Mouse (Mus musculus) hindbrain, postnatal 0 days (tissue): ENCODE results near the gene Ebf3. TPM values are rescaled to one million over a fixed set of nuclear protein-coding genes. Genes with fewer than 3 reads are reported as not detected.

Source experiments
- ATAC-seq: fragments of 200-750 bp; cut with Nextera tagmentation; 2 replicates; pipeline ENCODE4 v1.8.0; 2017; ENCODE audit warnings: mild to moderate bottlenecking, moderate TSS enrichment, moderate library complexity
- DNase-seq: peaks from one replicate; pipeline ENCODE4 v3.0.0-alpha.2; 2015; ENCODE audit warnings: low spot score
- H3K27ac ChIP-seq: fragments of 300-500 bp; sonication (generic); 2 replicates; pipeline ENCODE4 v1.5.1; 2014; ENCODE audit warnings: mild to moderate bottlenecking
- H3K27me3 ChIP-seq: fragments of 300-500 bp; sonication (generic); 2 replicates; pipeline ENCODE4 v1.6.1; 2014; ENCODE audit warnings: low read length, mixed read lengths; ENCODE audit not compliant: insufficient read depth
- H3K36me3 ChIP-seq: fragments of 300-500 bp; sonication (generic); 2 replicates; pipeline ENCODE4 v1.6.1; 2014; ENCODE audit warnings: low read length, mixed read lengths; ENCODE audit not compliant: insufficient read depth
- H3K4me1 ChIP-seq: fragments of 300-500 bp; sonication (generic); 2 replicates; pipeline ENCODE4 v1.6.1; 2014; ENCODE audit warnings: antibody characterized with exemption, low read length, mixed read lengths; ENCODE audit not compliant: insufficient read depth
- H3K4me2 ChIP-seq: fragments of 300-500 bp; sonication (generic); 2 replicates; pipeline ENCODE4 v1.6.1; 2014; ENCODE audit warnings: low read depth, mild to moderate bottlenecking, low read length, moderate library complexity, mixed read lengths
- H3K4me3 ChIP-seq: fragments of 300-500 bp; sonication (generic); 2 replicates; pipeline ENCODE4 v1.5.1; 2014; ENCODE audit warnings: low read length
- H3K9ac ChIP-seq: fragments of 300-500 bp; sonication (generic); replicated peaks from 2 replicates; pipeline ENCODE4 v1.6.1; 2014; ENCODE audit warnings: mild to moderate bottlenecking, low read length, moderate library complexity, mixed read lengths
- H3K9me3 ChIP-seq: fragments of 300-500 bp; sonication (generic); 2 replicates; pipeline ENCODE4 v1.6.1; 2016; ENCODE audit warnings: low read length, mixed read lengths
- CTCF ChIP-seq: IDR thresholded peaks from 2 replicates; pipeline ENCODE4 v1.5.1; 2016; ENCODE audit warnings: antibody characterized with exemption, control low read depth, low read depth
- WGBS: fragments of 180-500 bp; shearing (Covaris S2); extraction: QIAGEN DNeasy Blood & Tissue Kit; methylation state at CpG from one replicate; pipeline ENCODE4 v1.1.7; 2014; 5-methylcytosine and 5-hydroxymethylcytosine counted together
- polyA plus RNA-seq: library from polyadenylated mRNA; unstranded; fragments of >200 nt; fragmentation: Nextera tagmentation; extraction: Ambion mirVana; gene quantifications from 2 replicates; pipeline ENCODE4 v1.2.1, GENCODE M21; 2015
- total RNA-seq: library from RNA; depleted of rRNA; stranded (reverse); fragments of >200 nt; gene quantifications from 2 replicates; pipeline ENCODE4 v1.2.3, GENCODE M21; 2014; rRNA removed

The Ebf3 gene
- total and polyA plus RNA-seq, 2 experiments from 2014 or later: 11.5 to 123 TPM

GRCm38 (mm10) chr7:137147101-137147500 lies 167.1 kb downstream of the Ebf3 start:
- Histone ChIP-seq H3K4me3 (no peak overlapping the region), H3K9ac (no peak overlapping the region), H3K9me3 (no peaks in the 10 kb centered on the region), H3K27me3 (no peaks in the 10 kb centered on the region), H3K4me2 (no peak overlapping the region), H3K27ac (no peak overlapping the region), H3K36me3 (no peaks in the 10 kb centered on the region), H3K4me1 (no peaks in the 10 kb centered on the region)
- ATAC-seq (no peak), DNase-seq (peak; percentile 73)
- 44% methylated on average over 12 of the region's 12 CpGs for WGBS
- TF ChIP-seq CTCF: no peak

Other genes with a start within 250 kb of the Ebf3 start
- 7.3 and 8.9 TPM in 2 replicates for gene 9430038I01Rik, start 96.3 kb upstream of the Ebf3 start, total RNA-seq
- gene 9430038I01Rik, start 96.3 kb upstream of the Ebf3 start, polyA plus RNA-seq: 13.9 and 18.0 TPM in 2 replicates
- 105 and 124 TPM in 2 replicates for gene Glrx3, start 123.2 kb upstream of the Ebf3 start, total RNA-seq
- gene Glrx3, start 123.2 kb upstream of the Ebf3 start, polyA plus RNA-seq: 241 and 247 TPM in 2 replicates